Mouse (Mus musculus) layer of hippocampus, adult 18-20 months (tissue): ENCODE results near the gene Trpt1. TPM values are rescaled to one million over a fixed set of nuclear protein-coding genes. Genes with fewer than 3 reads are reported as not detected.
"Not testable (repeated sequence)": the region's sequence is repeated elsewhere in the genome, so short reads cannot be mapped to it uniquely, and the experiment has no call there.

Source experiments
- DNase-seq, 2 experiments: peaks; one replicate each; pipeline ENCODE4 v3.0.0; 2022; ENCODE audit warnings: low spot score in 2 of 2
- total RNA-seq, 2 experiments: library from RNA; stranded (reverse); gene quantifications; 2 replicates each; pipeline ENCODE4 v1.2.3; 2021

The Trpt1 gene
- total RNA-seq, 2 experiments from 2014 or later: 17.2 to 17.8 TPM

DNA sequence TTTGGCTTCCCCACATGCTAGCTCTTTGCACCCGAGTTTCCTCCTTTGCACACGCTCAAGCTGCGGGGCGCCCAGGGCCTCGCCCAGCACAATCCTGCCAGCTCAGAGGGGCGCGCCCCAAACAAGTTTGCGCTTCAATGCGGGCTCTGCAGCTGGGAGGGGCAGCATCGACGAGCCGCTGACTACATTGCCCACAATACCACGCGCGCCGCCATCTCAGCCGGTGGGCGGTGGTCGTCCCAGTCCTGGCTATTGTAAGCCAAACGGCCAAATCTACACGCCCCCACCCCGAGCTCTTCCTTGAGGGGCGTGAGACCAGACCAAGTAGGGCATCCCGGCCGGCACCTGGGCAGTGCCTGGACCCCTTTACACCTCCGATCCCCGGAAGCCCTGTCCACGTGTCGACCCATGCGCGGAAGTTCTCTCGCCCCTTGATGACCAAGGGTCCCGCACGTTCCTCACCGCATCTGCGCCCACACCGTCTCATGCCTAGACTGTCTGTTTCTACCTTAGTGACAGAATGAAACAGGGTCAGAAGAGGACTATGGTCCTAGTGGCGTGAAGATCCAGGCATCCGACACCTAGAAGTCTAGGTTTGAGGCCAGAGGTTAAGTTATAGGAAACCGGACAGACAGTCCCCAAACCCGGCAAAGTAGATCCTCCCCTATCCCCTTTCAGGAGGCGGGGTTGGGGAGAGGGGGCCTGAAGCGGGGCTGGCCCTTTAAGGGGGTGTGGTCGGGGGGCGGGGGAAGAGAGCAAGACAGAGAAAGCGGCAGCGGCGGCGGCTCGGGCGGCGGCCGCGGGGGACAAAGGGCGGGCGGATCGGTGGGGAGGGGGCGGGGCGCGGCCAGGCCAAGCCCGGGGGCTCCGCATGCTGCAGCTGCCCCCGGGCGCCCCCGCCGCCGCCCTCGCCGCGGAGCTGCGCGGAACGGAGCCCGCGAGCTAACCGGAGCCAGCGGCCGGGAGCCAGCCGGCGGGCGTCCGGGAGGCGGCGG is 21.4 kb upstream of the Trpt1 start, which contains the start of gene Ppp1r14b:
Gene Ppp1r14b (plus strand): TSS at position 758 of the 995 bp plus-strand sequence.
- DNase-seq: peak; percentile 63 to 80

GRCm38 (mm10) chr19:6975537-6976521 is 20.1 kb upstream of the Trpt1 start, which contains the start of gene Plcb3:
Gene Plcb3, minus strand, starts transcription at chr19:6976470.
- DNase-seq: peak in 1 of 2 experiments; percentile 63

GRCm38 (mm10) chr19:6977759-6978638 is 17.9 kb upstream of the Trpt1 start:
- no peak for DNase-seq

GRCm38 (mm10) chr19:6978639-6978974 is 17.3 kb upstream of the Trpt1 start:
- DNase-seq: no peak

DNA sequence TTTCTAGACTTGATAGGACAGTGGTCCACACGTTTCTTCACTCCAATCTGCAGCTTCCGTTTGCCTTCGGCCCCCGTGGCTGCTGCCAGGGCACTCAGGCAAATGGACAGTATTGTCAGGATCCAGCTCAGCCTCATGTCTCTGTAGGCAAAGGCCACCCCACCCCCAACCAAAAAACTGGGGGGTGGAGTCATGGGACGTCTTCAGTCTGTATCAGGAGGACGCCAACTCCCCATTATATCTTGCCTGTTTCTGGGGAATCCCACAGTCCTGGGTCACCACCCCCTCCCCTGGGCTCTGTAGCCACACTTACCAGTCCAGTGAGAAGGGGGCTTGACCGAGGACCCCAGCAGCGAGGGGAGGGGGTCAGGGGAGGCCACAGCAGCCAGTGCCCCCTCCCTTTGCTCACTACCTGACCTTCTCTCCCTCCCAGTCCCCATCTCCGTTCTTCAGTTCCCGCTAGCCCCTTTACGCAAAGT is 16.9 kb upstream of the Trpt1 start:
- DNase-seq: peak in 1 of 2 experiments; percentile 65

- peak; percentile 99 for DNase-seq
These were observed 16.2 kb upstream of the Trpt1 start for GRCm38 (mm10) chr19:6979486-6980380.

DNA sequence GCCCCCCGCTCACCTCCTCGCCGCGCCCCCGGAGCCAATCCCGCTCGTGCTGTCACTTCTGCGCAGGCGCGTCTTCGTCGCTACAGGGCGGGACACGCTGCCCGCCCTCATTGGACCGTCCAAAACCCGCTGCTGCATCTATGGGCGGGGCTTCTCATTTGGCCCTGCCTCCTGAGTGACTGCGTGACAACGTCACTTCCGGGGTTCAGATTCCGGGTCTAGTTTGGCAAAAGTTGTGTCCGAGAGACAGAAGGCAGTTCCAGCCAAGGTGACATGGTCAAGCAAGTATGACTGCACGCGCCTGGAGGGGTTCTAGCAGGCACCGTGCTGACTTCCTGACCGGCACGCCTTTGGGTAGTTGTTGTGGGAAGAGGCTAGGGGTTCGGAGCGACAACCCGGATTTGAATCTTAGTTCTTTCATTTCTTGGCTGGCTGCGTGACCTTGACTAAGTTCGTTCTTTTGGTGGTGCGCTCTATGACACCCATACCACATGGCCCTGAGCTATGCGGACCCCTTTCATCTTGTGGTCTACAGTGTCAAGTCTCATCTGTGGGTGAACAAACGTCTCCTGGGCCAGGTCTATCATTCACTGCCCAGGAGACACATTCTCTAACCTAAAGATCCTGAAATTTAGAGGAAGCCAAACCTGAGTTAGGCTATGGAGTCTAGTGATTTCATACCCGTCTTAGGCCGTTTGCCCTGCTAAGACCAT is 15.4 kb upstream of the Trpt1 start, which contains the start of gene Fkbp2:
Gene Fkbp2 (minus strand): TSS at position 121 of the 713 bp plus-strand sequence.
- DNase-seq: peak; percentile 98 to 99

GRCm38 (mm10) chr19:6981465-6981864 is 14.5 kb upstream of the Trpt1 start:
- DNase-seq: no peak

DNA sequence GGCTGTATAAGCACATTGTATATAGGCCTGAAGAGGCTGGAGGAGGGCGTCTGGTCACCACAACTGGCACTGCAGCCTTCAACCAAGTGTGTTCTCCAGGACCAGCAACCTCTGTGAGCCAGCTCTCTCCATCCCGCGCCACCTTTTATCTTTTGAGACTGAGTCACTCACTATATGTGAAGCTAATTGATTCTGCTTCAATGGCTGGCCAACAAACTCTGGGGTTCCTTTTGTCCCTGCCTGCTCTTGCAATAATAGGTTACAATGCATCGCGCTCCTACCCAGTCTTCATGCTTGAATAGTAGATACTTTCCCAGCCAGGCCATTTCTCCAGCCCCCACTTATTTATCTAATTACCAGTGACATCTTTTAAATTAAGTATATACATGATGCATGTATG is 12.3 kb upstream of the Trpt1 start:
- DNase-seq: no peak

DNA sequence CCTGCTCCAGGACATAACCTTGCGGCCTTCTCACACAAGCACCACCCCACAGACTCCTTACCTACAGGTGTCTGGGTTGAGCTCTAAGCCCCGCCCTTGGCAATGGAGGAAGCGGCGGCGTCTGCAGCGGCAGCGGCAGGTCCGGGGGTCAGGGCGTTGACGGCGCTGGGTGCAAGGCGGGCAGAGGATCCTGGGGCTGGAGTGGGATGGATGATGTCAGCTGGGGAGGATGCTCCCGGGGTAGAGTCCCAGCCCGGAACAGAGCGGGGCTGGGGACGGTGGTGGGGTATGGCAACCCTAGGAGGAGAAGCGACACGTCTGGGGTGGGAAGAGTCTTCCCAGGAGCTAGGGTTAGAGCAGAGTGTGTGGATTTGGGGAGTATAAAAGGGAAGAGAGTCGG is 10.6 kb upstream of the Trpt1 start:
- no peak for DNase-seq

GRCm38 (mm10) chr19:6985951-6986708 is 9.8 kb upstream of the Trpt1 start:
- DNase-seq: no peak

GRCm38 (mm10) chr19:6987061-6987903 is 8.6 kb upstream of the Trpt1 start, which contains the start of gene Vegfb:
Gene Vegfb, minus strand, starts transcription at chr19:6987651.
- no peak for DNase-seq

DNA sequence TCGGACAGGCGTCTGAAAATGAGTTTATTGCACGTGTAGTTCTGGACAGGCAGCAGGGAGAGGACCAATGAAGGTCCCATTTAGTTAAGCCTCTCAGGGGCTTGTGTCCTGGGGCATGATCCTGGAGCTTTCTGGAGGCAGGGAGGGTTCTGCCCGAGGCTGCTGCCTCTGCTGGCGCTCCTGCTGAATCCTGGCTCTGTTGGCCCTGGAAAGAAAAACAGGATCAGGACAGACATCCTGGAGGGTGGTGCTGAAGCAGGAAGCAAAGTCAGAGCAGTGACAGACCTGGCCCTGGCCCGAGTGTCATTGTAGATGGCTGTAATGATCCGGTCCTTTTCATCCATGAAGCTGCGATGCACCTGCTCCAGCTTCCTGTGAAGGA is 8.0 kb upstream of the Trpt1 start:
- no peak for DNase-seq

- DNase-seq: no peak
These were observed 6.7 kb upstream of the Trpt1 start for GRCm38 (mm10) chr19:6989251-6989650.

DNA sequence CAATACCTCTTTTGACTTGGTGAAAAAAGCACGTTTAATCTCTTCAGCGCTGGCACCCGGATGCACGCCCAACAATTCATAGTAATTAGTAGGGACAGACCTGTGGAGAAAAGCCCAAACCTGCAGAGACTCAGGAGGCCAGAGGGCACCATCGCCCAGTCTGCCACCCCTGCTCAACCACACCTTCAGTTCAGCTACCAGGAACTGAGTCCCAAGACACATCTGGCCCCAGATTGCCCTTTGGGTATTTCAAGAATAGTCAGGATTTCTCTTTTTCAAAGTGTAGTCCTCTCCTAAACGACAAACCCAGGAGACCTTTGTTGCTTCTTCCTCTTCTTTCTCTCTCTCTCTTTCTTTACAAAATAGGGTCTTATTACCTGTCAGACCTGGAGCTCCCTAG is 5.2 kb upstream of the Trpt1 start:
- no peak for DNase-seq

- DNase-seq: not testable (repeated sequence)
These were observed 4.8 kb upstream of the Trpt1 start for GRCm38 (mm10) chr19:6991166-6991565.
